Mouse (Mus musculus) G1E (cell line): ENCODE data around the gene Sostdc1. TPM values are rescaled to one million over a fixed set of nuclear protein-coding genes. Genes with fewer than 3 reads are reported as not detected.

ENCODE experiments used
- ATAC-seq: 2 replicates; pipeline ENCODE4 v1.8.0; 2016; ENCODE audit warnings: mild to moderate bottlenecking; ENCODE audit not compliant: insufficient number of reproducible peaks, poor library complexity, low FRiP score, severe bottlenecking; ENCODE audit errors: extremely low read depth
- DNase-seq: peaks from one replicate; pipeline ENCODE4 v3.0.0; 2012; ENCODE audit warnings: low spot score
- H3K27me3 ChIP-seq: 2 replicates; pipeline ENCODE4 v1.6.1; 2012; ENCODE audit warnings: mild to moderate bottlenecking, low read length, inconsistent platforms; ENCODE audit not compliant: insufficient read depth
- H3K36me3 ChIP-seq: replicated peaks from 2 replicates; pipeline ENCODE3; 2012; ENCODE audit warnings: mild to moderate bottlenecking, inconsistent platforms
- H3K4me1 ChIP-seq: 2 replicates; pipeline ENCODE4 v1.6.1; 2012; ENCODE audit warnings: low read depth, low read length, inconsistent platforms, mixed read lengths; ENCODE audit not compliant: insufficient read depth
- H3K4me3 ChIP-seq: 2 replicates; pipeline ENCODE4 v1.5.1; 2012; ENCODE audit warnings: low read depth, mild to moderate bottlenecking, inconsistent platforms, low read length, moderate library complexity, mixed read lengths
- H3K9me3 ChIP-seq: replicated peaks from 2 replicates; pipeline ENCODE4 v1.6.1; 2012; ENCODE audit warnings: inconsistent platforms
- CTCF ChIP-seq: IDR thresholded peaks from 2 replicates; pipeline ENCODE4 v1.5.1; 2012; ENCODE audit warnings: low read depth, low read length, inconsistent platforms, mixed read lengths
- GATA1 ChIP-seq: IDR thresholded peaks from 2 replicates; pipeline ENCODE4 v1.6.1; 2012; ENCODE audit warnings: borderline replicate concordance, low read length, inconsistent platforms, mixed read lengths
- GATA2 ChIP-seq: IDR thresholded peaks from 2 replicates; pipeline ENCODE4 v1.6.1; 2012; ENCODE audit warnings: low read depth, low read length, inconsistent platforms, borderline replicate concordance
- POLR2AphosphoS5 ChIP-seq: IDR thresholded peaks from 2 replicates; pipeline ENCODE4 v1.6.1; 2012; ENCODE audit warnings: low read depth, low read length, inconsistent platforms; ENCODE audit not compliant: insufficient replicate concordance
- TAL1 ChIP-seq: conservative IDR thresholded peaks from 2 replicates; pipeline ENCODE4 v1.6.1; 2012; ENCODE audit warnings: low read depth, low read length, inconsistent platforms, mixed read lengths
- polyA plus RNA-seq: library from polyadenylated mRNA; stranded (reverse); fragments of >175 nt; gene quantifications from 2 replicates; pipeline ENCODE4 v1.2.3, GENCODE M21; 2012
- total RNA-seq, 2 experiments: library from RNA; stranded (forward) in 1 of 2; stranded (reverse) in 1 of 2; fragments of 200-1000 nt in 1 of 2; fragments of >200 nt in 1 of 2; fragmentation: Nextera tagmentation in 1 of 2; gene quantifications; 2 replicates each; pipeline ENCODE4 v1.2.3; 2014 to 2017

Sostdc1 gene
- total and polyA plus RNA-seq, 3 experiments, result not detected

DNA sequence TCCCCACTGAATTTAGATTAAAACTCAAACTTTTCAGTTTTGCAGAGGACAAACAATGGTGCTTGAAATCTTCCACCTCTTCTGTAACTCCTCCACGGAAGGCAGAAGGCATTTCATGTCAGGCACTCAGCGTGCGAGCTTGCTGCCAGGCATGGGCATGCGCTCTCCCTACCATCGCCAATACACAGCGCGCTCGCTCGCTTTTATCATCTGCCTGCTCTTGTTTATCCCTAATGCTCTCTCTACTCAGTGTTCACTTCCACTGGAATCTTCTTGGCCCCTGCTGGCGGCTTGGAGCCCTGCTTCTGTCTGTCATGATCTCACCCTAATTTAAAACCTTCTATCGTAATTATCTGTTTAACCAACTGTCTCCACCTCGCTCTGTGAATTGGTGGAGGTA is 11.6 kb upstream of the Sostdc1 start:
- H3K27me3 ChIP-seq, result no peaks in the 10 kb centered on the region; the same call in 1 of the 2 replicates
- ATAC-seq, result no peak
- TF ChIP-seq POLR2AphosphoS5, result no peak

GRCm38 (mm10) chr12:36302905-36303642 is 10.9 kb upstream of the Sostdc1 start:
- no peak for TF ChIP-seq TAL1
- TF ChIP-seq CTCF, result no peak
- TF ChIP-seq GATA1, result no peak
- TF ChIP-seq POLR2AphosphoS5, result no peak
- no peak for TF ChIP-seq GATA2
- no peak for DNase-seq
- Histone ChIP-seq H3K9me3 (0 out of 2 replicates have a peak, but pooled peaks cover 2% of the 10 kb centered on the region), H3K36me3 (no peaks in the 10 kb centered on the region), H3K27me3 (no peaks in the 10 kb centered on the region; the same call in 1 of the 2 replicates), H3K4me1 (no peaks in the 10 kb centered on the region), H3K4me3 (no peak overlapping the region)
- ATAC-seq, result no peak

More for the DNA sequence above, 11.6 kb upstream of the Sostdc1 start:
- no peak for DNase-seq
- H3K4me1 ChIP-seq, result no peaks in the 10 kb centered on the region
- no peak overlapping the region for H3K4me3 ChIP-seq
- H3K36me3 ChIP-seq, result no peaks in the 10 kb centered on the region
- H3K9me3 ChIP-seq, result 0 out of 2 replicates have a peak, but pooled peaks cover 2% of the 10 kb centered on the region

- no peak for TF ChIP-seq TAL1
- TF ChIP-seq CTCF, result no peak
- no peak for TF ChIP-seq GATA2
- no peak for TF ChIP-seq GATA1
- no peak for TF ChIP-seq POLR2AphosphoS5
- Histone ChIP-seq H3K27me3 (no peaks in the 10 kb centered on the region), H3K9me3 (no peaks in the 10 kb centered on the region), H3K4me1 (no peaks in the 10 kb centered on the region), H3K4me3 (no peak overlapping the region), H3K36me3 (no peaks in the 10 kb centered on the region)
- ATAC-seq, result peak; percentile 31; the same call in 1 of the 2 replicates
- no peak for DNase-seq
Measured at GRCm38 (mm10) chr12:36308737-36309420, 5.1 kb upstream of the Sostdc1 start.

GRCm38 (mm10) chr12:36313015-36313414 is 924 bp upstream of the Sostdc1 start:
- TF ChIP-seq TAL1, result no peak
- no peak for TF ChIP-seq GATA1
- TF ChIP-seq GATA2, result no peak
- TF ChIP-seq POLR2AphosphoS5, result no peak
- TF ChIP-seq CTCF, result no peak
- ATAC-seq, result no peak
- no peaks in the 10 kb centered on the region for H3K4me1 ChIP-seq

GRCm38 (mm10) chr12:36314446-36314845 is 507 bp downstream of the Sostdc1 start:
- ATAC-seq (no peak), DNase-seq (no peak)
- H3K36me3 ChIP-seq, result no peaks in the 10 kb centered on the region
- no peak for TF ChIP-seq CTCF
- TF ChIP-seq POLR2AphosphoS5, result no peak
- TF ChIP-seq GATA2, result no peak
- no peak for TF ChIP-seq GATA1
- no peak for TF ChIP-seq TAL1
- H3K27me3 ChIP-seq, result peaks cover 8% of the 10 kb centered on the region; the same call in 1 of the 2 replicates
- peaks cover 5% of the 10 kb centered on the region for H3K9me3 ChIP-seq
- no peak overlapping the region for H3K4me3 ChIP-seq
- H3K4me1 ChIP-seq, result no peaks in the 10 kb centered on the region

More at GRCm38 (mm10) chr12:36313015-36313414, 924 bp upstream of the Sostdc1 start:
- peaks cover 5% of the 10 kb centered on the region for H3K9me3 ChIP-seq
- H3K27me3 ChIP-seq, result peaks cover 8% of the 10 kb centered on the region; the same call in 1 of the 2 replicates
- H3K4me3 ChIP-seq, result no peak overlapping the region
- no peaks in the 10 kb centered on the region for H3K36me3 ChIP-seq
- DNase-seq, result no peak

- no peak for TF ChIP-seq POLR2AphosphoS5
- no peak for TF ChIP-seq TAL1
- TF ChIP-seq GATA1, result no peak
- TF ChIP-seq GATA2, result no peak
- TF ChIP-seq CTCF, result no peak
- DNase-seq (no peak), ATAC-seq (no peak)
- H3K27me3 ChIP-seq, result peaks cover 8% of the 10 kb centered on the region; the same call in 1 of the 2 replicates
- no peak overlapping the region for H3K4me3 ChIP-seq
- no peaks in the 10 kb centered on the region for H3K4me1 ChIP-seq
- no peaks in the 10 kb centered on the region for H3K36me3 ChIP-seq
- peaks cover 5% of the 10 kb centered on the region for H3K9me3 ChIP-seq
Measured at GRCm38 (mm10) chr12:36315527-36315926, 1.6 kb downstream of the Sostdc1 start.
